Mouse (Mus musculus) erythroblast, embryonic 14.5 days (primary cell): ENCODE measurements around the gene Serpinb3b. TPM values are rescaled to one million over a fixed set of nuclear protein-coding genes. Genes with fewer than 3 reads are reported as not detected.
"Not testable (repeated sequence)": the region's sequence is repeated elsewhere in the genome, so short reads cannot be mapped to it uniquely, and the experiment has no call there.

ENCODE experiments used
- H3K27me3 ChIP-seq: 2 replicates; pipeline ENCODE4 v1.6.1; 2012; ENCODE audit warnings: inconsistent platforms; ENCODE audit not compliant: control insufficient read depth
- H3K36me3 ChIP-seq: 2 replicates; pipeline ENCODE4 v1.6.1; 2012; ENCODE audit warnings: mild to moderate bottlenecking, inconsistent platforms; ENCODE audit not compliant: control insufficient read depth
- H3K4me1 ChIP-seq: 2 replicates; pipeline ENCODE4 v1.6.1; 2012; ENCODE audit warnings: inconsistent platforms; ENCODE audit not compliant: control insufficient read depth
- H3K4me3 ChIP-seq: replicated peaks from 2 replicates; pipeline ENCODE3; 2012; ENCODE audit warnings: moderate library complexity, mild to moderate bottlenecking, inconsistent platforms
- H3K9me3 ChIP-seq: 2 replicates; pipeline ENCODE4 v1.6.1; 2012; ENCODE audit warnings: low read length, inconsistent platforms, mixed read lengths; ENCODE audit not compliant: control insufficient read depth
- polyA plus RNA-seq: library from polyadenylated mRNA; stranded (reverse); fragments of >175 nt; gene quantifications from 2 replicates; pipeline ENCODE4 v1.2.3, GENCODE M21; 2012

The Serpinb3b gene
- polyA plus RNA-seq, result not detected in 2 replicates

DNA sequence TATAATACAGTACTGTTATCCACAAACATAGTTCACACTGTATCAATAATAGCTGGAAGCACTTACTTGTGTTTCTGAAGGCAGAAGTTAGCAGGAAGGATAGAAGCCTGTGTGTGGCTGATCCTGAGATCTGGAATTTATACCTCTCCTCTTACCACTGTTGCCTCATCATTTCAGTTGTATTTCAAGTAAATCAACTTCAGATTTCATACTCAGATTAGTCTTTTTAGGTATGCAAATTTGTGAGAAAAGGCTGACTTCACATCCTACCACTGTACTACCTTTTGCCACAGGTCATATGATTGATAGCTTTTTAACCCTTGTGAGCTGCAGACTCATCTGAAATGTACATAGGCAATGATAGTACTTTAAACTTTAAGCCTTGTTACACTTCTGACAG, at the start of gene Serpinb3b, which contains the start of gene Serpinb3c:
Gene Serpinb3b (minus strand): TSS at position 101 of the 400 bp plus-strand sequence.
Gene Serpinb3c (minus strand): TSS at position 111 of the 400 bp plus-strand sequence.
- H3K27me3 ChIP-seq, H3K4me3 ChIP-seq, H3K4me1 ChIP-seq, H3K36me3 ChIP-seq, H3K9me3 ChIP-seq: not testable (repeated sequence)

DNA sequence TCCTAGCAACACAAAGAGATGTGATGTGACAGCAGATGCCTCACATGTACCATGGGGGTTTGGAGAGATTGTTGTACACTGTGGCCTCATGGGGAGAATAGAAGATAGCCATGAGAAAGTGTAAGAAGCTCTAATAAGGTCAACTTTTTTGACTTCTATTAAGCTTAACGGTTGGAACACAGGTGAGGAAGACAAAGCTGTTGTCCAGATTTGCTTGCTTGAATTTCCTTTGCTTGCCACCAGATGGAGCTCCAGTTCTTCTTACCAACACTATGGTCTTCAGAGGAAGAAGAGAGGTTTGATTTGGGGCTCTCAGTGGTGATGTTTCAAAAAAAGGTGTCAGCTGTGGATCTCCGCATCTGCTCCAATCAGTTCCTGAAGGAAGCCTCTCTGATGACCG, 35.0 kb downstream of the Serpinb3b start:
- H3K27me3 ChIP-seq, H3K9me3 ChIP-seq, H3K36me3 ChIP-seq, H3K4me3 ChIP-seq, H3K4me1 ChIP-seq: not testable (repeated sequence)

DNA sequence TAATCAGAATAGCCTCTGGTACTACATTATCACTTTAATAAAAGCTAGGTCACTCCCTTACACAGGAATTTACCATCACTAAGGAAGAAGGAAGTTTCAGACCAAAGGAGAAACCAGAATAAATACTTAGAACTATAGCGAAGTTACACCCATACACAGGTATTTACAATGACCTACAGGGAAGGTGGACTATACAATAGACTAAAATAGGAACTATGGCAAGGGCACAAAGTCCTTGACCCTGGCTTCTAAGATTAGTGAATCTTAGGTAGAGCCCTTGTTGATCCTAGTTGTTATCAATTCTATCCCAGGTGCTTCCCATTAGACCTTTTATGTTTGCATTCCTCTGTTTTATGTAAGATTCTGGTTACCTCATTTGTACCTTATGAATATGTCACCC, 60.9 kb downstream of the Serpinb3b start:
- not testable (repeated sequence) for H3K9me3 ChIP-seq, H3K4me3 ChIP-seq, H3K27me3 ChIP-seq, H3K36me3 ChIP-seq, H3K4me1 ChIP-seq

DNA sequence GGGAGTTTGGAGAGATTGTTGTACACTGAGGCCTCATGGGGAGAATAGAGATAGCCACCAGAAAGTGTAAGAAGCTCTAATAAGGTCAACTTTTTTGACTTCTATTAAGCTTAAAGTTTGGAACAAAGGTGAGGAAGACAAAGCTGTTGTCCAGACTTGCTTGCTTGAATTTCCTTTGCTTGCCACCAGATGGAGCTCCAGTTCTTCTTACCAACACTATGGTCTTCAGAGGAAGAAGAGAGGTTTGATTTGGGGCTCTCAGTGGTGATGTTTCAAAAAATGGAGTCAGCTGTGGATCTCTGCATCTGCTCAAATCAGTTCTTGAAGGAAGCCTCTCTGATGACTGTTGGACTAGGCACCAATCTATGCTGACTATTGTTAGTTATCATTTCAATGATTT, 150.7 kb downstream of the Serpinb3b start:
- not testable (repeated sequence) for H3K4me1 ChIP-seq, H3K4me3 ChIP-seq, H3K27me3 ChIP-seq, H3K9me3 ChIP-seq, H3K36me3 ChIP-seq

Other genes starting within 250 kb of the Serpinb3b start
- not detected in 2 replicates for gene Serpinb3a, start 226.1 kb downstream of the Serpinb3b start, polyA plus RNA-seq
- gene Serpinb3d, start 194.9 kb downstream of the Serpinb3b start, polyA plus RNA-seq, result not detected in 2 replicates
- gene Serpinb3c, start within 50 bp of the Serpinb3b start, polyA plus RNA-seq, result not detected in 2 replicates
- gene Serpinb11, start 82.8 kb upstream of the Serpinb3b start, polyA plus RNA-seq, result not detected in 2 replicates
- not detected in 2 replicates for gene Serpinb7, start 121.3 kb upstream of the Serpinb3b start, polyA plus RNA-seq
- gene Serpinb2, start 233.1 kb upstream of the Serpinb3b start, polyA plus RNA-seq, result 0.04 and 0.06 TPM in 2 replicates